Mouse (Mus musculus): ENCODE results near the gene Trip12. TPM values are rescaled to one million over a fixed set of nuclear protein-coding genes. Genes with fewer than 3 reads are reported as not detected.

The Trip12 gene
- total RNA-seq (2021): 100 to 1,000 TPM; 233 to 236 TPM

DNA sequence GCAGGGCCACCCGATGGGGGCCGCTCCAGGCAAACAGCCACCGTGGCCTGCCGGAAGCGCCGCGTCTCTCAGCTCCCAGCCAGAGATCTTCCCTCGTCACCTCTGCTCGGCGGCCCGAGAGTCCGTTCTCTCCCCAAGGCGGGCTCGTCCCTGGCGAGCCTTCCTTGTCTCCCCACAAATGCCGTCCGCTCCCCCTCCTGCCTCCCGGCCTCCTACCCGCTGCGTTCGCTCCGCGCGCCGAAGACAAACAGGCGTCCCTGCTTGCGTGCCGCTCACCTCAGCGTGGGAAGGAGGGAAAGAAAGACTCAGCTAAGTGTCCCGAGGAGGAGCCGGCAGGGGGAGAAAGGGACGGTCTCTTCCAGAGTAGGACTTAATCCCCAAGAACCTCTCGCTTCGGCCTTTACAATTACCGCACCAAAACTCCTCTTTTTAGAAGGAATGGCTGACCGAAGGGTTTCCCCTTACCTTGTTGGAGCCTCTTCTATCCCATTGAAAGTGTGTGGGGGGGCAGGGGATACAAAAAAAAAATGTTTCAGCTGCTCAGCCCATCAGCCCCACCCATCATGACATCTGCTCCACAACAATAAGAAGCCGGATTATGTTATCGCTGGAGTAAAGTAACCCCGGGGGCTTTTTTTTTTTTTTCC is at the start of gene Trip12:
Gene Trip12 (minus strand): TSS at position 499 of the 647 bp plus-strand sequence.
- no peak for DNase-seq
- intact Hi-C loops (cut with DNase I): no loop called here

DNA sequence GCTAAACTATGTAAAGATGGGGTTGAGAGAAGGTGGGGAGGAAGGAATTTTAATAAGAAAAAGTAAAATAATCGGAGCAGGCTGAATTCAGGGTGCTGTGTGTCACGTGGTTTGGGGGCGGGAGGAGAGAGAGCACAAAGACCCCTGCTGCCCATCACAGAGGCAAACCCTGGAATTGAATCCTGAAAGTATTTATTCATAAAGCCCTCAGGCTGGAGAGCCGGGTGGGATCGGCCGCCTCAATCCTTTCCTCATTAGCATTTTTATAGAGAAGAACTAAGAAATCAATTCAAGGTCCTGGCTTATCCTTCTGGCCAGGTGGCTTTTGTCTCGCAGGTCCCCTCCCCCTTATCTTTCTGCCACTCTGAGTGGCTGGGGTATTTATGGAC is 49.7 kb upstream of the Trip12 start:
- no peak for DNase-seq
- intact Hi-C loops (cut with DNase I): no loop called here

DNA sequence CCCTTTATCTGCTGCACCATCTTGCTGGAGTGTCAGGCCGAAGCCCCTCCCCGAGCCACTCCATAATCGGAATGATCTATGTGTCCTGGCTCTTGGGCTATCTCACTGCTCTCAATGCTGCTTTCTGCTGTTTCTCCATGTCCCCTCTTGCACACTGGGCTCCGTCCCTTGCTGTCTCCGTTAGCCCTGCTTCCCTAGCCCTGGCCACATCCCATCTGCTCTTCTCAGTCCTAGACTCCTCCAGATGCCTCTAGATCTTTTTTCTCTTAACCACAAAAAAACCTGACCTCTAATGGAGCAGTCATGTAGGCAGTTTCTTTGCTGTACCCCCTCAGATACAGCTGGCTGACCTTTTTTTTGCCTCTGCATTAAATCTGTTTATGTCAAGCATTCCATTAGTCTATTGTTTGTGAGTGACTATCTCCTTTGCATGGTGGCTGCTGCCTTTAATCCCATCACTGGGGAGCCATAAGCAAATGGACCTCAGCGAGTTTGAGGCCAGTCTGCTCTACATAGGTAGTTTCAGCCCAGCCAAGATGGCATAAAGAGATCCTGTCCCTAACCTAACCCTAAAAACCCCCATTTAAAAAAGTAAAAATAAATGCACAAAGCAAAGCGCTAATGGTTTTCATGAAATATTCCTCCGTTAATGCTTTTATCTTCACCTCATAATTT is 49.2 kb upstream of the Trip12 start:
- intact Hi-C loops (cut with DNase I): loop anchor here (5.0 kb wide), 1 partner anchor 157 kb away; no protein-coding TSS in a partner anchor
- DNase-seq: no peak

- DNase-seq: no peak
- intact Hi-C loops (cut with DNase I): loop anchor here (5.0 kb wide), 1 partner anchor 154 kb away; no protein-coding TSS in a partner anchor
Measured at GRCm38 (mm10) chr1:84885921-84886320, 45.6 kb upstream of the Trip12 start.

DNA sequence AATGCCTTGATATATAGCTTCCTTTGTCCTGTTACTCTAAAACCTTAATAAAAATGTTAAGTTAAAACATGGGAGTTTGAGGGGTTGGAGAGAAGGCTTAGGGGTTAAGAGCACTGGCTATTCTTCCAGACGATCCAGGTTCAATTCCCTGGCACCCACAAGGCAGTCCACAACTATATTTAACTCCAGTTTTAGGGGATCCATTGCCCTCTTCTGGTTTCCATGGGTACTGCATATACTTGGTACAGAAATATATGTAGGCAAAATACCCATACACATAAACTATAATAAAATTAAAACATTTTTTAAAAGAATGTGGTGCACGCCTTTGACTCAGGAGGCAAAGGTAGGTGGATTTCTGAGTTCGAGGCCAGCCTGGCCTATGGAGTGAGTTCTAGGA is 44.9 kb upstream of the Trip12 start:
- intact Hi-C loops (cut with DNase I): loop anchor here (5.0 kb wide), 1 partner anchor 153 kb away; no protein-coding TSS in a partner anchor
- DNase-seq: peak; percentile 7 to 30

GRCm38 (mm10) chr1:84883889-84884288 is 43.6 kb upstream of the Trip12 start:
- intact Hi-C loops (cut with DNase I): no loop called here
- no peak for DNase-seq

DNA sequence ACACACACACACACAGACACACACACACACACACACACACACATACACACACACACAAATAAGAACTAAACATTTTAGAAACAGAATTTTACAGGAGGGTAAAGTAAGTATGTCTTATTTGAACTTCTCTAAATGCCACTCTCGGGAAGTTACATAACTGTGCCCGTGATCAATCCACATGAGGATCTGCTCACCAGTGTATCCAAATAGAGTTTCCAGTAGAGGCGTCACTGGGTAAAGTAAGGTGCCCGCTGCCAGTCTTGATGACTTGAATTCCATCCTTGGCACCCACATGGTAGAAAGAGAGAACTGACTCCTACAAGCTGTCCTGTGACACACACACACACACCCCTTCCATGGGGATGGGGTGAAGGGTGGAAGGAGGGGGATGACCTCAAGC is 42.6 kb upstream of the Trip12 start:
- intact Hi-C loops (cut with DNase I): no loop called here

GRCm38 (mm10) chr1:84882066-84882532 is 41.8 kb upstream of the Trip12 start:
- intact Hi-C loops (cut with DNase I): no loop called here
- DNase-seq: no peak

More for the DNA sequence above, 42.6 kb upstream of the Trip12 start:
- no peak for DNase-seq

DNA sequence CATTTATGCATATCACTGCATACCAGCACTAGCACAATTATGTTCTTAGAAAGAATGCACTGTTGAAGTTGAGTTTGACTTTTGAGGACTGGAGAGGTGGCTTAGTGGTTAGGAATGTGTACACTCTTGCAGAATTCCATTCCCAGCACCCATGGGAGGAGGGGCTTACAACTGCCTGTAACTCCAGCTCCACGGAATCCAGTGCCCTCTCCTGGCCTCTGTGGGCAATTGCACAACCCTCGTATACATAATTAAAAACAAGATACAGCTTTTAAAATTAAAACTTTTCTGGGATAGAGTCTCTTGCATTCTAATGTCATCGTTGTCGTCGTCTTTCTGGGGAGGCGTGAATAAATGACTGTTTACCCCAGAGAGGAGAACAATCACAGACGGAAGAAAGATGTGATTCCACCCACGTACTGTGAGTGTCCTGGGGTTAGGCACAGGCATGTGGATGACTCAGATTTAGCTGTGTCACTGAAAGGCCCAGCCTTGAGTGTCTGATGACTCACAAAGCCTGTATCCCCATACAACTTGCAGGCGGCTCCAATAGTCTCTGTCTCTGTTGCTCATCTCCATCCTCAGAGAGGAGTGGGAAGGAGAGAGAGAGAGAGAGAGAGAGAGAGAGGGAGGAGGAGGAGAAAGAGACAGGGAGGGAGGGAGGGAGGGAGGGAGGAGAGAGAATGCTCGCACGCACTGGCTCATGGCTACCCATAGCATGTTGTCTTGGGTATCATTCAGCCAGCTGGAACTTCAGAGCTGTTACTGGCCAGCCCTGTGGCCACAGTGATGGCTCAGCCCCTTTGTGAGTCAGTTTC is 41.1 kb upstream of the Trip12 start:
- intact Hi-C loops (cut with DNase I): no loop called here
- DNase-seq: no peak

- intact Hi-C loops (cut with DNase I): no loop called here
- no peak for DNase-seq
Measured at GRCm38 (mm10) chr1:84879571-84880120, 39.3 kb upstream of the Trip12 start.

GRCm38 (mm10) chr1:84877590-84877989 is 37.3 kb upstream of the Trip12 start:
- intact Hi-C loops (cut with DNase I): no loop called here
- DNase-seq: no peak

GRCm38 (mm10) chr1:84872939-84873338 is 32.6 kb upstream of the Trip12 start:
- intact Hi-C loops (cut with DNase I): no loop called here
- no peak for DNase-seq

DNA sequence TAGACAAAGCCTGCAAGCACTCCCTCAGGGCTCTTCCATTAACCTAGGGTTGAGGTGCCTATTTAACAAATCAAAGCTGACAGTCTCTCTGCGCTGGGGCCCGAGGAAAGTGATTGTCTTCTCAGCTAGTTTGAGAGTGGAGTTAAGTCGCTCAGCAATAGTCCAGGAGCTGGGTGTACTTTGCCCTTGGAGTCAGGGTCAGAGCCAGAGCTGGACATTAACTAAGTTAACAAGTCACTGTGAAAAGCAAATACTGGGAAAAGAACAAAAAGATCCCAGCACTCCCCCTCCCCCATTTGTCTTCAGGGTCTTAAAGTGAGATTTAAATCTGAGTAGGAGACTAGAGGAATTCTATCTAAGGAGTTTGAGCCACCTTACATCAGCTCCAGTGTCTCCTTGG is 31.8 kb upstream of the Trip12 start:
- intact Hi-C loops (cut with DNase I): no loop called here
- no peak for DNase-seq

DNA sequence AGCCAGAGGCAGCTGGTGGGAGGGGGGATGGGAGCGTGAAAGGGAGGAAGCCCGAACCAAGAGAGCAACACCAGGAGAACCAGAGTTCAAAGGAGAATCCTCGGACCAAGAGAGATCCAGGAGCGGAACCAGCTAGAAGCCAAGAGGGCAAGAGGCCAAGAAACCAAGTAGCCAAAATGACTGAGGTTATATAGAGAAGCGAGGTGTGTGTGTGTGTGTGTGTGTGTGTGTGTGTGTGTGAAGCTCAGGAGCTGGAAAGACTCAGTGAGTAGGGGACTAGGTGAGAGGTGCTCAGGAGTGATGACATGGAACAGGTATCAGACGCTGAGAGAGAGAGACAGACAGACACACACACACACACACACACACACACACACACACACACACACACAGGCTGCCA is 30.8 kb upstream of the Trip12 start:
- DNase-seq: no peak
- intact Hi-C loops (cut with DNase I): no loop called here

DNA sequence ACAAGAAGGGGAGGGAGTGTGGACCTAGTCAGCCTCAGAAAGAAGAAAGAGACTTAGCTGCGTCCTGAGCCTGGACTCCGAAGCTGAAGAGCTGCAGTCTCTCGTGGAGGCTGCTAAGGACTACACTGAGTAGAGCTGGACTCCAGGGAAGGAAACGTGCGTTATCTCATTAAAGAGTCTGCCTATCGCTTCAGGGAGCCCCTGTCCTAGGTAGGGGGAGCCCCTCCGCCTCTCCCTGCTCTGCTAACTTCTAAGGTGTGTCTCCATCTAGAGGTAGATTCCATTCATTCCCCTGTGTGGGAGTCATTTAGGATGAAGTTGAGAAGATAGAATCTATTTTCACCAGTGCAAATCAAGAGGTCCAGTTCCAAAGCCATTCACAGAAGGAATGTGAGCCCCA is 29.2 kb upstream of the Trip12 start:
- intact Hi-C loops (cut with DNase I): no loop called here
- no peak for DNase-seq

DNA sequence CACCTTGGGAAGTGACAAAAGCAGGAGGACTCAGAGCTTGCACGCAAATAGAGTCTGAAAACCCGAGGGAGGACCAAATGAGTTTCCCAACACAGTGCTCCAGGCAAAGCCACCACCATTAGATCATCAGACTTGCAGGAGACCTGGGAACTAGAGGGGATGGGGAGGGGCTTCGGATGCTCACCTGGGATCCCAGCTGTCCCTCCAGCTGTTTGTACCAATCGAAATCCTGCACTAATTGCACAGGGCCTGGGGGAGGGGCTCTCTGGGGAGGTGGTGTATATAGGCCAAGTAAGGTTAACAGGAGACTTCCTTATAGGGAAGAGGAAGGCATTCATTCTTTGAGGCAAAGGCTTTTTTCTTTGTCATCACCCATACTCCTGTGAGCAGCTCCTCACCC is 28.5 kb upstream of the Trip12 start:
- no peak for DNase-seq
- intact Hi-C loops (cut with DNase I): no loop called here

DNA sequence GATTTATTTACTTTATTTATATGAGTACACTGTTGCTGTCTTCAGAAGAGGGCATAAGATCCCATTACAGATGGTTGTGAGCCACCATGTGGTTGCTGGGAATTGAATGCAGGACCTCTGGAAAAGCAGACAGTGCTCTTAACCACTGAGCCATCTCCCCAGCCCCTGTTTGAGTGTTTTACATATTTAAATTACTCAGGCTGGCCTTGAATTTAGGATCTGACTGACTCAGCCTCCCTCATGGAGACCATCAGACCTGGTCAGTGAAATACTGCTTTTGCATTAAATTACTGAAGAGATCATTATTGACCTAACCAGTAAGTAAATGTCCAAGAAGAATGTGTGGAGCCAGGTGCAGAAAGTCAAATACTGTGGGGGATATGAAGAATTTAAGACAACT is 28.0 kb upstream of the Trip12 start:
- DNase-seq: no peak
- intact Hi-C loops (cut with DNase I): no loop called here

DNA sequence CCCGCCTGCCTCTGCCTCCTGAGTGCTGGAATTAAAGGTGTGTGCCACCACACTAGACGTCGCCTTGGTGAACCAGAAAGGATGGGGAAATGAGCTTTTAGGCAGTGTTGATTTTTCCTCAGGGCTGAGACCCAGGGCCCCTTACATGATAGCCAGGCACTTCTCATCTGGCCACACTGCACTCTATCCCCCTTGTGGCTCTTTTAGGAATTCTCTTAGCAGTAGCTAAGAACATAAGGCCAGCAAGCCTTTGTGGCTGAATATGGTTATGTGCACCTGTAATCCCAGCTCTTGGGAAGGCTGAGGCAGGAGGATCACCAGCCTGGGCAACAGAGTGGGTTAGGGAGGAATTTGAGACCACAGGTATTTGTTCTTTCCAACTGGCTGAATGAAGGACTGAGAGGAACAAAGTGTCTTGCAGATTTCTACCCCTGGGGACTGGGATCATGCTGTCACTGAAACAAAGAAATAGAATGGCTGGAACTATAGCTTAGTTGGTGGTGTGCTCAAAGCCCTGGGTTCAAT is 26.5 kb upstream of the Trip12 start:
- intact Hi-C loops (cut with DNase I): no loop called here
- no peak for DNase-seq

- no peak for DNase-seq
- intact Hi-C loops (cut with DNase I): no loop called here
Measured at GRCm38 (mm10) chr1:84866231-84866630, 25.9 kb upstream of the Trip12 start.

DNA sequence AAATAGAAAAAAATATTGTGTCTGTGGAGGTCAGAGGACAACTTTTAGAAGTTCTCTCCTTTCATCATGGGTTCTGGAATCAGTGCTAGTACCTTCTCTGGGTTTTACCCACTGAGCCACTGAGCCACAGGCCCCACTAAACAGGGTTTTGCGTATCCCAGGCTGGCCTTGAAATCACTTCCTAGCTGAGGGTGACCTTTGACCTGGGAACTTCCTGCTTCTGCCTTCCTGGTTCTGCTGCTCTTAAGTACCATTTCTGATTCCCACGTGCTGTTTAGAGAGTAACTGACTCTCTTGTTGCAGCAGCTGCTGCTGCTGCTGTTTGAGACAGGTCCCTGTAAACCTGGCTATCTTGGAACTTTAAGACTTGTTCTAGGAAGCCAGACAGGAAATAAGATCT is 24.3 kb upstream of the Trip12 start:
- intact Hi-C loops (cut with DNase I): no loop called here
- DNase-seq: no peak

DNA sequence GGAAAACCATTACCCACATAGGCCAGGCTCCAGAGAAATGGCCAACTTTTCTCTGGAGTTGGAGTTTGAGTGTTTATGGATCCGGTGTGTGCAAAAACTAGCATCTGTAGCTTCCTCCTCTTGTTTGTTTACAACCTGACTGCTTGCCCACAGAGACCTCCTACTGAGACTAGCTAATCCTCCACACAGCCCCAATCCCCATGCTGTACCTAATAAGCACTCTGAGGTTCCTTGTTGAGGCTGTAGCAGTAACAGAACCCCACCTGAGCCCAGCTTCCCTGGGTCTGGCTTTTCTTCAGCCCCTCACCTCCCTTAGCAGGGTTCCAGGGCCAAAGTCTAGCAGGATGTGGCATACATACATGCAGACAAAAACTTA is 20.9 kb upstream of the Trip12 start:
- no peak for DNase-seq
- intact Hi-C loops (cut with DNase I): no loop called here

All from heart, postnatal 10 days (tissue).